Mouse (Mus musculus) C2C12 (cell line): ENCODE measurements around the gene Slc25a13. TPM values are rescaled to one million over a fixed set of nuclear protein-coding genes. Genes with fewer than 3 reads are reported as not detected.

Experiments
- H3K27me3 ChIP-seq: one replicate; pipeline ENCODE4 v1.6.1; 2011; ENCODE audit not compliant: control insufficient read depth, insufficient read depth, insufficient read length
- H3K36me3 ChIP-seq: one replicate; pipeline ENCODE4 v1.6.1; 2011; ENCODE audit not compliant: control insufficient read depth, insufficient read depth
- H3K4me3 ChIP-seq: one replicate; pipeline ENCODE4 v1.5.1; 2011; ENCODE audit warnings: mild to moderate bottlenecking, control low read depth; ENCODE audit not compliant: poor library complexity, insufficient read depth, severe bottlenecking
- H3K79me2 ChIP-seq: one replicate; pipeline ENCODE4 v1.6.1; 2011; ENCODE audit not compliant: control insufficient read depth, insufficient read depth
- H3K79me3 ChIP-seq: one replicate; pipeline ENCODE4 v1.6.1; 2011; ENCODE audit warnings: low read depth, control low read depth
- H3ac ChIP-seq: one replicate; pipeline ENCODE3; 2011; ENCODE audit warnings: low read depth; ENCODE audit not compliant: control insufficient read depth, insufficient read length
- CEBPB ChIP-seq: IDR thresholded peaks from one replicate; pipeline ENCODE4 v1.6.1; 2011; ENCODE audit warnings: low read depth, mild to moderate bottlenecking, control low read depth, moderate library complexity
- CTCF ChIP-seq: IDR thresholded peaks from one replicate; pipeline ENCODE4 v1.5.1; 2011; ENCODE audit not compliant: control insufficient read depth, insufficient read depth, insufficient read length
- FOSL1 ChIP-seq: IDR thresholded peaks from one replicate; pipeline ENCODE4 v1.8.0; 2011; ENCODE audit warnings: mild to moderate bottlenecking, low read length; ENCODE audit not compliant: poor library complexity, insufficient read depth, severe bottlenecking
- MAX ChIP-seq: IDR thresholded peaks from one replicate; pipeline ENCODE4 v1.6.1; 2011; ENCODE audit warnings: mild to moderate bottlenecking, control low read depth
- MYOD1 ChIP-seq: IDR thresholded peaks from one replicate; pipeline ENCODE4 v1.6.1; 2011; ENCODE audit warnings: low read depth; ENCODE audit not compliant: control insufficient read depth, insufficient read length
- MYOG ChIP-seq: IDR thresholded peaks from one replicate; pipeline ENCODE4 v1.6.1; 2011; ENCODE audit not compliant: control insufficient read depth, insufficient read length; ENCODE audit errors: extremely low read depth
- USF1 ChIP-seq: IDR thresholded peaks from one replicate; pipeline ENCODE4 v1.6.1; 2011; ENCODE audit warnings: low read depth, mild to moderate bottlenecking, control low read depth, moderate library complexity
- polyA plus RNA-seq: library from polyadenylated mRNA; unstranded; fragments of >200 nt; fragmentation: generic; extraction: Trizol; gene quantifications from one replicate; pipeline ENCODE4 v1.2.1, GENCODE M21; 2012; ENCODE audit warnings: missing spikeins

Gene Slc25a13
- polyA plus RNA-seq, 1 experiment = 0.69 TPM

- TF ChIP-seq CTCF = no peak
Measured at GRCm38 (mm10) chr6:6149329-6149728, 67.6 kb downstream of the Slc25a13 start.

GRCm38 (mm10) chr6:6145412-6145811 lies 71.6 kb downstream of the Slc25a13 start:
- no peak overlapping the region for H3K4me3 ChIP-seq
- TF ChIP-seq CTCF (no peak), MYOD1 (no peak), MYOG (no peak), MAX (no peak), USF1 (no peak), CEBPB (no peak), FOSL1 (no peak)
- H3K79me3 ChIP-seq = no peaks in the 10 kb centered on the region
- H3K79me2 ChIP-seq = no peaks in the 10 kb centered on the region
- no peaks in the 10 kb centered on the region for H3K36me3 ChIP-seq
- no peaks in the 10 kb centered on the region for H3K27me3 ChIP-seq
- H3ac ChIP-seq = no peak overlapping the region

More at GRCm38 (mm10) chr6:6149329-6149728, 67.6 kb downstream of the Slc25a13 start:
- no peak overlapping the region for H3ac ChIP-seq
- no peak overlapping the region for H3K4me3 ChIP-seq
- no peaks in the 10 kb centered on the region for H3K27me3 ChIP-seq
- H3K36me3 ChIP-seq = no peaks in the 10 kb centered on the region
- no peaks in the 10 kb centered on the region for H3K79me2 ChIP-seq
- no peaks in the 10 kb centered on the region for H3K79me3 ChIP-seq

DNA sequence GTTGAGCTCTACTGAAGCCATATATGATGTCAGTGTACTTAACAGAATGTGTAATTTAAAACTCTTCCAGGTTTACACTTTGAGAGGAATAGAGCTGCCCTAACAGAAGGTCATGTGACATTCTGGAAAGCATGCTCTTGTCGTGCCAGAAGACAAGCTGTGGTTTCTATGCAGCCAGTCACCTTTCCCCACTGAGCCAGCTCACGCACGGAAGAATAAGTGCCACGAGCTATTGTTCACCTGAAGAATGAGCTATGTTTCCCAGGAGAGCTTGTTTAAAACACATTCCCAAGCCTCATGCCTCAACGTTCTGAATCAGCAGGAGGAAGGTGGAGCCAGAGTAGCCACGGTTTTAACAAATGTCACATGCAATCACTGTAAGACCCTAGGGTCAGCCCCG lies 73.4 kb downstream of the Slc25a13 start:
- no peaks in the 10 kb centered on the region for H3K79me3 ChIP-seq
- H3ac ChIP-seq = no peak overlapping the region
- no peak overlapping the region for H3K4me3 ChIP-seq
- TF ChIP-seq CTCF = no peak
- no peaks in the 10 kb centered on the region for H3K27me3 ChIP-seq
- H3K79me2 ChIP-seq = no peaks in the 10 kb centered on the region
- no peaks in the 10 kb centered on the region for H3K36me3 ChIP-seq

DNA sequence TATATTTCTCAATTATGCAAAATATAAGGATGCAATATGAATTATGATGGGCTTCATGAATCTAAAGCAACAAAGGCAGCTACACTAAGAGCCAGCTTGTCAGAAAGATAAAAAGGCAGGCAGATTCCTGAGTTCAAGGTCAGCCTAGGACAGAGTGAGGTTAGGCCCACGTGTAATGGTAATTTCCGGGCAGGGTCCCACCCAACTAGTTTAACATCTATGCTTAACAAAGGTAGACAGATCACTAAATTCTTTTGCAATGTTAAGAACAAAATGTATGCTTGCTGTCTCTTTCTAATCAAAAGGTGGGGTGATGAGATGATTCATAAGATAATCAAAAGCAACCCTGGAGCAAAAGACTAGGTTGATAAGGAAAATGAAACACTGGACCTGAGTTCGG lies 76.6 kb downstream of the Slc25a13 start:
- H3K4me3 ChIP-seq = no peak overlapping the region
- no peaks in the 10 kb centered on the region for H3K79me2 ChIP-seq
- H3ac ChIP-seq = no peak overlapping the region
- TF ChIP-seq MYOD1 (no peak), MAX (no peak), FOSL1 (no peak), USF1 (no peak), MYOG (no peak), CEBPB (no peak), CTCF (no peak)
- no peaks in the 10 kb centered on the region for H3K79me3 ChIP-seq
- H3K36me3 ChIP-seq = no peaks in the 10 kb centered on the region
- no peaks in the 10 kb centered on the region for H3K27me3 ChIP-seq

DNA sequence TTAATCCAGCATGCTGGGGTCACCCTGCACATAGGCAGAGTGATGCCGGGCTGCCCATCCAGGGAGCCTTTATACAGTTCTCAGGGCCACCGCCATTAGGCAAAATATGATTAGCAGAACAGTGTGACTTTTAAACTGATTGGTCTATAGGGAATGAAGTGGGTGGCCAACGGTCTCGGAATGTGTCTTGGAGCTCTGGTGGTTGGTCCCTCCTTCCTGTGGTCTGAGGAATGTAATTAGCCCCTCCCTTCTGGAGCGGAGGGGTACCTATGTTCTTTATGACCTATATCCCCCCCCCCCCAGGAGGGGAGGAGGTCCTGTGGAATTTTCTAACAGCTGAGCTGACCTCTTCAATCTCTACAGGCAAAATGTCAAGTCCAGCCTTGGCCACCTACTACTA lies 77.9 kb downstream of the Slc25a13 start:
- no peak overlapping the region for H3K4me3 ChIP-seq
- H3K27me3 ChIP-seq = no peaks in the 10 kb centered on the region
- H3K79me3 ChIP-seq = no peaks in the 10 kb centered on the region
- H3K79me2 ChIP-seq = no peaks in the 10 kb centered on the region
- no peaks in the 10 kb centered on the region for H3K36me3 ChIP-seq
- TF ChIP-seq FOSL1 (no peak), MYOG (no peak), MYOD1 (no peak), MAX (no peak), USF1 (no peak), CTCF (no peak), CEBPB (no peak)
- H3ac ChIP-seq = no peak overlapping the region

DNA sequence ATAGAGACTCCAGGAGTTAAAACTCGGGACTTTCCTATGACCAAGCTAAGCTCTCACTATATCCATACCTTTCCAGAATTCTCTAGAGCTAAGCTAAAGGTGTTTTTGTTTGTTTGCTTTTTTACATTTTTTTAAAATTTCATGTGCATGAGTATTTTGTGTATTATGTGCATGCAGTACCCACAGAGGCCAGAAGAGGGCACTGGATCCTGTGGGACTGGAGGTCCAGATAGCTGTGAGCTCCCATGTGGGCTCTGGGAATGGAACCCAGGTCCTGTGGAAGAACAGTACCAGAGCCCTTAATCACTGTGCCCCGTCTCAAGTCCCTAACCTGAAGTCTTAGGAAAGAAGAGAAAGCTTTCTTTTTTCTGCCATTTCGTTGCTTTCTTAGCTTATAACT lies 80.2 kb downstream of the Slc25a13 start:
- Histone ChIP-seq H3K36me3 (no peaks in the 10 kb centered on the region), H3K79me3 (no peaks in the 10 kb centered on the region), H3ac (no peak overlapping the region), H3K4me3 (no peak overlapping the region), H3K79me2 (no peaks in the 10 kb centered on the region), H3K27me3 (no peaks in the 10 kb centered on the region)
- TF ChIP-seq MYOD1 = no peak
- TF ChIP-seq MAX = no peak
- TF ChIP-seq MYOG = no peak

DNA sequence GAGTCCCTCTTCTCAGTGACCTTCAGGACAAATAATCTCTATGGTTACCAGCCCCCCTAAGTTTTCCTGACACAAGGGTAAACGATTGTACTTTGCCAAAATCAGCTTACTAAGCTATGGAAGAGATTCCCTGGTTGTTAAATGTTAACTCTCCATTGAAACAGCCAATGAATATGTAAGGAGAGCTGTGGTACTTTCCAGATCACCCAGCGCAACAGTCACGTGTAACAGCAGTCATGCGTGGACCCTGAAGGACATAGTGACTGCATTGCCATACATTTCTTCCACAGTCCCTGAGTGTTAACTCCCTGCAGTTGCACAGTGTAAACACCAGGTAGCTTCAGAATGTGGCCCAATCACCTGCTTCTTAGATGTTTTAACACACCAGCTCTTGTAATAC lies 82.0 kb downstream of the Slc25a13 start:
- H3K79me3 ChIP-seq = no peaks in the 10 kb centered on the region
- H3K4me3 ChIP-seq = no peak overlapping the region
- no peak overlapping the region for H3ac ChIP-seq
- H3K27me3 ChIP-seq = no peaks in the 10 kb centered on the region
- H3K36me3 ChIP-seq = no peaks in the 10 kb centered on the region
- no peaks in the 10 kb centered on the region for H3K79me2 ChIP-seq
- TF ChIP-seq USF1 (no peak), FOSL1 (no peak), MYOG (no peak), CTCF (no peak), CEBPB (no peak), MYOD1 (no peak)
